Mouse (Mus musculus) regulatory T cell (primary cell): ENCODE measurements around the gene Galnt12.
"Not testable (repeated sequence)": the region's sequence is repeated elsewhere in the genome, so short reads cannot be mapped to it uniquely, and the experiment has no call there.

ENCODE experiments used
- in situ Hi-C: fragments of 300-600 bp; cut with MboI, MseI; formaldehyde crosslinking; loops from one replicate; pipeline ENCODE4 v1.15.1; 2025; ENCODE audit warnings: high pct_unique_total_duplicates

The Galnt12 gene

DNA sequence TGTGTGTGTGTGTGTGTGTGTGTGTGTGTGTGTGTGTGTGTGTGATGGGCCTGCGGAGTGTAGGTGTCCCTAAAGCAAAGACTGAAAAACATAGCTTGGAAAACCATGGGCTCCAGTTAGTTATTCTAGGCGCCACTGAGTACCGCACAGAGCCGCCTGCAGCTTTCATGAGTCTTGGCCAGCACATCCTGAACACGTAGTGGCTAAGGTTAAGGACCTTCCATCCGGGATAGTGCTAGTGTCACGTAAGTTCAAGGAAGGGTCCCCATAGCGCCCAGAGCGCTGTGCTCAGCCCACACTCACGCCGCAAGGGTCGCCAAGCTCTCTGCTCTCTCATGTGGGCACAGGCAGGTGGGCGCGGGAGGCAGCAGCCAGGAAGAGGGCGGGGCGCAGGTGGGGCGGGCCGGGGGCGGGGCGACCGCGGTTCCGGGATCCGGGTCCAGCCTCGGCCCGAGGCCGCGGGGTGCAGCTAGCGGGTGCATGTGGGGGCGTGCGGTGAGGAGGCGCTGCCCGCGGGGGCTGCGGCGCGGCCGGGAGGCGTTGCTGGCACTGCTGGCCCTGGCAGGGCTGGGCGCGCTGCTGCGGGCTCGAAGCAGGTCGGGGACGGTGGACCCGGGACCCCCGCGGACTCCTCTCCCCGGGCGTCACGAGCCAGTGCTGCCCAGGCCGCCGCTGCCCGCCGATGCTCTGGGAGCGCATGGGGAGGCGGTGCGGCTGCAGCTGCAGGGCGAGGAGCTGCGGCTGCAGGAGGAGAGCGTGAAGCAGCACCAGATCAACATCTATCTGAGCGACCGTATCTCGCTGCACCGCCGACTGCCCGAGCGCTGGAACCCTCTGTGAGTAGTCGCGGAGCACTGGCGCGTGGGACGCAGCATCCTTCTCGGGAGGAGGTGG, at the start of gene Galnt12:
Galnt12 (plus strand) TSS at position 417 of the 894 bp plus-strand sequence.
- in situ Hi-C loops = no loop called here

DNA sequence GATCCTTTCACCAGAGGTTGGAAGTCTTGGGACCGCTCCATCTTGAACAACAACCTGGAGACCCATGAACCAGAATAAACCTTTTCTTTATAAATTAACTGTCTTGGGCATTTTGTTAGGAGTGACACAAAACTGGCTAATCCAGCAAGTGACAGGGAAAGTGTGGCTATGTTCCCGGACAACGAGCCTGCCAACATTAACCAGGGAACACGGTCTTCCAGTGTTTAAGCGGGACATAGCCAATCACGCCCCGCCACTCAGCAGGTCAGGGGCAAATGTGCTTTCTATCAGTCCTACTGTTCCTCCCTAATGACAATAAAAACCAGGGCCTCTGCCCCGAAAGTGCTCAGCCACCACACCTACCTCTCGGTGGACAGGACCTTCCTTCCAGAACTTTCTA, 47.8 kb upstream of the Galnt12 start:
- in situ Hi-C loops = no loop called here

DNA sequence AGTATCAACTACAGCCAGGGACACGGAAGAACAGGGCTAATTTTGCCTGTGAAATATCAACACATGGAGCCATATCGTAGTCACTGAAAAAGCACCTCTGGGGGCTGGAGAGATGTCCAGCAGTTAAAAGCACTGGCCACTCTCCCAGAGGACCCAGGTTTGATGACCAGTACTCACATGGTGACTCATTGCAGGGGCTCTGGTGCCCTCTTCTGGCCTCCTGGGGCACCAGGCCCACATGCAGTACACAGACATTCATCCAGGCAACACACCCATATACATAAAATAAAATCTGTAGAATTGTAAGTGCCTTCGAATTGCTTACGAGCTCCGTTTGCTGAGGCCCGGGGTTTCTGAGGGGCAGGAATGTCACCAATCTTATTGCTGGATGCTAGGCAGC, 44.7 kb upstream of the Galnt12 start:
- in situ Hi-C loops = no loop called here

DNA sequence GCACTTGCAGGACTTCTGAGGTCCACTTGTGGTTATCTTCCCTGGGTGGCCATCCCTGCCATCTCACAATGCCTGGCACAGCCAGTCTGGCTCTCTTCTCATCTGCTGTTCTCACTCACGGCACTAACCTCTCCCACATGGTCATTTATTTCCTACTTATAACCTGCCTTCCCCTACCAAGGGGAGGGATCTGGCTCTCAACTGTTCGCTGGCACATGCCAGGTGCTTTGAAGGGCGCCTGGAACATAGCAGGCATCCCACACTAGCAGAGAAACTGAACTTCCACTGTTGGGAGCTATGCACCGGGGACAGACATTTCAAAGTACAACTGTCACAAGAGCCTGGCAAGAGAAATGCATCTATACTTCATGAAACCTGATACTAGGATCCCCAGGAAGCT, 43.9 kb upstream of the Galnt12 start:
- in situ Hi-C loops = no loop called here

DNA sequence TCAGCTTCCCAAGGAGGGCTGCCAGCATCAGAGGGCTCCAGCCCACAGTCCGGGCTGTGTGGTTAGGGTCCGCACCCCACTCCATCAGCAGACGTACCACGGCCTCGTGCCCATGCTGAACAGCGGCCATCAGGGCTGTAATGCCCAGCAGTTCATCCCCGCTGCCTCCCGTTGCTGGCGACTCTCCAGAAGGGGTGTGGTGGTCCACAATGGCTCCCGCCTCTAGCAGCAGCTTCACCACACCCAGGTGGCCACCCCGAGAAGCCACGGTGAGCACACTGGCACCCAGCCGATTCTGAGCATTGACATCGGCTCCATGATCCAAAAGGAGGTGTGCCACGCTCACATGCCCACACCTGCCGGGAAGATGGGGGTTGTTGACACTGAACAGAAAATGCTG, 42.5 kb upstream of the Galnt12 start:
- in situ Hi-C loops = no loop called here

DNA sequence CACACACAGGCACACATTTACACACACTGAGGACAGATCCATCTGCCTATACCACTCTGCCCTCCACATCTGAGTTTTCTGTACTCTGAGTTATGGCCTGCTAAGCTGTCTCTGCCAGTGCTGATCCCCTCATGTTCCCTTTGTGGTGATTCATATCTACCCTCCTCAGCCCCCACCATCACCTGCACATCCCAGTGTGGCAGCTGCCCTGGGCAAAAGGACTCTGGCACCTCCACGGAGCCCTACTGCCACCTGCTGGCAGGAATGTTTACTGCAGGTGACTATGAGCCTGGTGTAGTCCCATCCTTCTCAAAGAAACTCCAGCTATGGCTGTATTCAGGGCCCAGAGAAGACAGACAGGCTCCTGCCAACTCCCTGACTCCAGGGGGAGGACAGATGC, 41.5 kb upstream of the Galnt12 start:
- in situ Hi-C loops = no loop called here

DNA sequence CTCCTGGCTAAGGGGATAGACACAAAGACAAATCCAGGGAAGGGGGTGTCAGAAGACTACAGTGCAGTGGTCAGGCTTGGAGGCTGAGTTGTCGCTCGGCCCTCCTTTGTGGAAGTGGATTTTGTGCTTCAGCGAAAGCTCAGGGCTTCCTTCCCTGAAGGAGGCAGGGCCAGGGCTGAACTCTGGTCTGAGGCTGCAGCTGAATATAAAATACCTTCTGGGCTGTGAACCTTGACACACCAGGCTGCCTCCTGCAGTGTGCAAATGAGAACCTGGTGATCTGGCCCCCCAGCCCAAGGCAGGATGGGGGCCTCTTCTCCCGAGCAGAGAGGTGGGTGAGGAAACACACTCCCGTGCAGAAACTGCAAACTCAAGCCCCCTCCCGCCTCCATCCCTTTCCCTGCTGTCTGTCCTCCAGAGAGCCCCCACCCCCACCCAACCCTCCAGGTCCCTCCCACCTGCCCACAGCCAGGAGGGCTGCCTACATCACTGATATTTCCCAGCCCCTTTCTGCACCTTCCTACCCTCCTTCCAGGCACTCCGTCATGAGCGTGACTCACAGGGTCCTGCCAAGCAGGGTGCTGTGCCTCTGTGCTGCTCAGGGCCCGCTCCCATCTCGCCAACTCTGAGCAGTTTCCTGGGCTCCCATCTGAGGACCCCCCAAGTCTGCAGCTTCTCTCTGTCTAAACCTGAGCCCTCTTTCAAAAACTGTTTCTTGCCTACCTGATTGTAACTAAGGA, 40.9 kb upstream of the Galnt12 start:
- in situ Hi-C loops = no loop called here

DNA sequence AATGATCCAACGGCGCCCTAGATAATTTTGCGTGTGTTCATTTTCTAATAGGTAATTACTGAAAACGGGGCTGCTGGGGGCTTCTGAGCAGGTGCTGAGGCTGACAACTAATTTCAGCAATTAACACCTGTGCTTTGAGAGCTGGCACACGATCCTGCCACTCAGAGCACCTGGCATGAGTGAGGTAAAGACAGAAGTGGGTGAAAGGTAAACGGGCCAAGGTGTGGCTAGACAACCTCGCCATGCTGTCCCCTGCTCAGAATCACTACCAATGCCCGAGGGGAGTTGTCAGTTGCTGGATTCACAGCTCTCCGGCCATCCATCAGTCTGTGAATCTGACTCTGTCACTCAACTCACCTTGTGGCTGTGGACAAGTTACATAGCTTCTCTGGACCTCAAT, 39.8 kb upstream of the Galnt12 start:
- in situ Hi-C loops = no loop called here

DNA sequence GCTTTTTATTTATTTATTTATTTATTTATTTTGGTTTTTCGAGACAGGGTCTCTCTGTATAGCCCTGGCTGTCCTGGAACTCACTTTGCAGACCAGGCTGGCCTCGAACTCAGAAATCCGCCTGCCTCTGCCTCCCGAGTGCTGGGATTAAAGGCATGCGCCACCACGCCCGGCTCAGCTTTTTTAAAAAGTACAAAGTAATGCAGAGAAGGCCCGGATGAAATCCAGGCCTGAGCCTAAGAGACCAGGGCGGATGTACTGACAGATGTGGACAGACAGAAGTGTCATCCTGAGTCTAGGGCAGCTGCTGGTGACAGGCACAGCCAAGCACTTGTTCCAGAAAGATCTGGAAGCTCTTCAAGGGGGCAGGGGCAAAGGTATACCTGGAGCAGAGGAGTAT, 36.5 kb upstream of the Galnt12 start:
- in situ Hi-C loops = not testable (repeated sequence)

DNA sequence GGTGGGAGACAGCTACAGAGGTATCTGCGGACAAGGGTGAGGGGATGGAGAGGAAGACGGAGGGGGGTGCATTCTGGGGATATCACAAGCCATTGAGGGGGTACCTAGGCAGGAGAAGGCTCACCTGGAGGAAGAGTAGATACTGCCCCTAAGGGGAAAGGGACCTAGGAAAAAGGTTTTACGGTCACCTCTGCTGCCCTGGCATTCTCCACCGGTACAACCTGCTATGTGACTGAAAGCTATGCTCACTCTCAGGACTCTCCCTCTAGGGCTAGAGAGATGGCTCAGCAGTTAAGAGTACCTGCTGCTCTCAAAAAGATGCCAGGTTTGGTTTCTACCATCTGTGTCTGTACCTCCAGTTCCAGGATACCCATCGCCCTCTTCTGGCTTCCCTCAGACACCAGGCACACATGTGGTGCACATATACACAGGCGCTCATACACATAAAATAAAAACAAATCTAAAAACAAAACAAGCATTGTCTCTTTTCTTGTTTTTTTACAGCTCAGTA, 36.1 kb upstream of the Galnt12 start:
- in situ Hi-C loops = no loop called here

DNA sequence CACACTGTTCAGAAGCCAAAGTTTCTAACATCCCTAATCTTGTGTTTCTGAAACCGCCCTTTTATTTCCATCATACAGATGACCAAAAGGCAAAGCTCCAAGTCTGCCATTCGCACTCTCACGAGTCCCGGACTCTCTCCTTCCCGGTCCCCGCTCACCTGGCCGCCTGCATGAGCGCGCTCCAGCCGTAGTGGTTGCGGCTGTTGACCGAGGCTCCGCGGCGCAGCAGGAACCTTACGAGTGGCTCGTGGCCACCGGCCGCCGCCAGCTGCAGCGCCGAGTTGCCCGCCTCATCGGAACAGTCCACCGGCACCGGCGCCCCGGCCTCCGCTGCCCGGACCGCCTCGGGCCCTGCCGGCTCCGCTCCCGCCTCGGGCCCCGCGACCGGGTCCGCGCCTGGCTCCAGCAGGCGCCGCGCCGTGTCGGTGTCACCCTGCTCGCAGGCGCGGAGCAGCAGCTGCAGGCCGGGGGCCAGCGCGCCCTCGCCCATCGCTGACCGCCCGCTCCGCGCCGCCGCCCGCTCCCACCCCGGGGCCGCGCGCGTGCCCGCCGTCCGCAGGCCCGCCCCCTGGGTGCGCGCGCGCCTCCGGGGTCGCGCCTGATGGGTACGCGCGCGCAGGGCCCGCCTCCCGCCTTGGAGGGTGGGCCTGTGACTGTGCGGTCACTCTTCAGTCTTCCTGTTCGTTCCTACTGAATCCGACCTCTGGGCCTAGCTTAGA, 34.8 kb upstream of the Galnt12 start, which contains the start of gene Anks6:
Anks6 (minus strand) TSS at position 637 of the 719 bp plus-strand sequence.
- in situ Hi-C loops = no loop called here

DNA sequence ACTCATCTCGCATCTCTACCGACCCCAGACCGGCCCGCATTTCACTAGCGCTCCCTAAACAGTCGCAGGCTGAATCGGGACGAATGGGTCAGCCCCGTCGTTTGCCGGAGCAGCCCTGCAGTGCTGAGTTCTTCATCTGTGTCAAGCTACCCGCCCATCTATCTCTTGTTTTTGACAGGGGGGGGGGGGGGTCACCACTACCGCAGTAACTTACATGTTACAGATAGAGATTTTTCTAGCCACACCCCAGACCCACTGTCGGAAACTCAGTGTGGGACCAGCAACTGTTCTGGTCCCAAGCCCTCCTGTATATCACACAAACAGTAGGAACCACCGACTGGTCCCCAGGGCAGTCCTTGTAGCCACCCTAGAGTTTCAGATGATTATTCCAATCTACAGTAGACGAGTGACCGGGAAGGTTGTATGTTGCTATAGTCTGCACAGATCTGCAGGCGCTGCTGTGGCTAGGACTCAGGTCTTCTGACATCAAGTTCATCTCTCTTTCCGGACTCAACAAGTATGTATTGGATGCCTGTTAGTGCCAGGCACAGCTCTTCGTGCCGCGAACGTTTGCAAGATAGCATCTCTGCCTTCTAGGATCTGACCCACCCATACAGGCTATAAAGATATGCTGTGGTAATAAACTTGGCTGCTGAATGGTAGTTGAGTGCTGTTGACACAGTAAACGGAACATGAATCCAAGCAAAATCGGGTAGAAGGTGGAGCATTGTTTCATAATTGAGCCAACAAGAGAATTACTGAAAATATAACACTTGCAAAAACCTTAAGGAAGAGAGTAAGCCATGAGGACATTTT, 34.0 kb upstream of the Galnt12 start:
- in situ Hi-C loops = no loop called here

DNA sequence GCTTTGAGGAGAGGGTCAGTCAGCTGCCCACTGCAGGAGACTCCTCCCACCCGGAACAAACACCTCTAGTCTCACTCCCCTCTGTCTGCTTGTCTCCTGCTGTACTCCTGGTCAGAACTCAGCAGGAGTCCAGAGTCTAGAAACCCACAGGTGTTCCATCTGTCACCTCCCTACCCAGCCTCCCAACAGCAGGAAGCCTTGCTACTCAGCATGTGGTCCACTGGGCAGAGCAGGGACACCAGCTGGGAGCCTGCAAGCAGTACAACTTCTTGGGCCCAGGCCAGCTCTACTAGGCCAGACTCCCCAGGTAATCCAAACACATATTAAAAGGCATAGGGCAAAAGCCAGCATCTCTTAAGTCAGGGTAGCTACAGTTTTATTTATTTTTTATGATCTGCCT, 30.8 kb upstream of the Galnt12 start:
- in situ Hi-C loops = no loop called here

DNA sequence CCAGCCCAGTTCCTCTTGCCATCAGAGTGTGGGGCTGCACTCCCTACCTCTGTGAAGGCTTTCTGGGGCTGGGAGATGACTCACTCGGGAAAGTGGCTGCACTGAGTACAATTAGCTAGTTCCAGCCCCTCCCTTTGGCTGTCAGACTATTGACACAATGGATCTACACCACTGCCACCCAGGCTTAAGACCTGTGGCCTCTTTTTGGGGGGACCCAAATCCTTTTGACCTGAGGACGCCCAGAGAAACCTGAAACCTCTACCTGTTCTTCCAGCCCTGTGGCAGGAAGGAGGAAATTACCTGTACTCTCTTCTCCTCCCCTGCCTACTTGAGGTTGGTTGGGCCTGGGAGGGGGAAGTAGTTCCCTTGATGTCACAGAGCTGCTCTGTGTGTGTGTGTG, 16.7 kb upstream of the Galnt12 start:
- in situ Hi-C loops = no loop called here

DNA sequence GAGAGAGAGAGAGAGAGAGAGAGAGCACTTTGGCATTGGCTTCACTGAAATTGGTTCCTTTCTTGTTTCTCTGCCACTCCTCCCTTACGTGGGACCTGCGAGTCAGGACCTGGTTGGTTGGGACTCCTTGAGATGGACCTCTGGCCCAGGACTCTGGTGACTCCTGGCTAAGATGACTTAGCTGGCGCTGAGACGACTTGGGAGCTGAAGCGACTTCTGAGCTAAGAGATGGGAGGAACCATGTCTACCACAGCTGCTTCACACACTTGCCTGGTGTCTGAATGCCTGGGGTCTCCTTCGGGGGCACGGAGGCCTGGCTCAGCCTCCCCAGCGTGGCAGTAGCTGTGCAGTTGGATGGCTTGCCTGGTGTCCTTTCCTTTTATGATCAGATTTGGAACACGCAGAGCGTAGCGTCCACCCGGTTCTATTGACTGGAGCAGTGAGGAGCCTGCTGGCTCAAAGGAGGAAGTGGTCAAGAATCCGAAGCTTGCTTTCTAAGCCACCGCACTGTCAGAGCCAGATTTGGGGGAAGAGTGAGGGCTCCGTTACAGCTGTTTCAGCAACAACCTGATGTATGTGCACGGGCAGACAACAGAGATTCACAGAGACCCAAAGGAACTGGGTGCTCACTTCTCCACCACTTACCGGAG, 11.6 kb upstream of the Galnt12 start:
- in situ Hi-C loops = no loop called here

DNA sequence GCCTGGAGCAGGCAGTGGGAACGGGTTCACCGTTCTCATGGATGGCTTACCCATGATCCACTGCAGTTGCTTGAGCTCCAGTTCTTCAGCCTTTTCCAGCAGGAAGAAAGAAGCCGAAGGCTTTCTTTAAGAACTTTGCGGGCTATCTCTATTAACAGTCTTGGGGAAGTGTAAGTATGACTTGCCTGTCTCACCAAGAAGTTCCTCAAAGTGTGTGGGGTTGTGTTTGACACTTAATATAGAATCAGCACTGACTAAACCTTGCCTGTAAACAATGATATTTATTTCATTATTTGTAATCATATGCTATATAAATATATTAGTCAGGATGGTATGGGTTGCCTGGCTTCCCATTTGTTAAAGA, 11.1 kb upstream of the Galnt12 start:
- in situ Hi-C loops = no loop called here

DNA sequence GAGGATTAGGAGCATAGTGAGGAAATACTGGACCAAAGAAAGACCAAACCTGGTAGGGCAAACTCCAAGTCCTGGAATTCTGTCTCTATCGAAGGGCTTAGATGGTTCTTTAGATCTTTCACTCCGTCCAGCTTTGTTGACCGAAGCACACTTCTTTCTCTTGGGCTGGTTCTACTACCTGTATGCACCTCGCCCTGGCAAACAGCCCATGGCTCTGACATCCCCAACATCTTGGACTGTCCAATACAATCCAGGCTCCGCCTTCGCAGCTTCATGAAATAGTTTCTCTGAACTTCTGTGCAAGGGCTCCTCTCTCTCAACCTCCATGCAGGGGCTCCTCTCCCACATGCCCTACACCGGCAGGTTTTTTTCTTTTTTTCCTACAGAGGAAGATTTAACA, 7.9 kb upstream of the Galnt12 start:
- in situ Hi-C loops = no loop called here

DNA sequence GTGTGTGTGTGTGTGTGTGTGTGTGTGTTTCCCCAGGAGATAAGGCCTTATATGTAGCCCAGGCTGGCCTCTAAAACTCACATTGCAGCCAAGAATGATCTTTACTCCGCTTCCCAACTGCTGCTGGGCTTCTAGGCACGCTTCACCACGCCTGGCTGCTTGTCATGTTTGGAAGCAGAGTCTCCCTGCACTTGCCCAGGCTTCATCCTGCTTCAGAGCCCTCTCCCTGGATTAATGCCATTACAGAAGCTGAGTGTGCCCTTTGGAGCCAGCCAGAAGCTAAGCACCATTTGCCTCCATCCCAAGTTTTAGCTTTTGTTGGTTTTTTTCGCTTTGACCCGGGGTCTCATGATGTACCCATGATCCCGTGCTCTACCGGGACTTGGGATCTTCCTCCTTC, 3.0 kb upstream of the Galnt12 start:
- in situ Hi-C loops = no loop called here

DNA sequence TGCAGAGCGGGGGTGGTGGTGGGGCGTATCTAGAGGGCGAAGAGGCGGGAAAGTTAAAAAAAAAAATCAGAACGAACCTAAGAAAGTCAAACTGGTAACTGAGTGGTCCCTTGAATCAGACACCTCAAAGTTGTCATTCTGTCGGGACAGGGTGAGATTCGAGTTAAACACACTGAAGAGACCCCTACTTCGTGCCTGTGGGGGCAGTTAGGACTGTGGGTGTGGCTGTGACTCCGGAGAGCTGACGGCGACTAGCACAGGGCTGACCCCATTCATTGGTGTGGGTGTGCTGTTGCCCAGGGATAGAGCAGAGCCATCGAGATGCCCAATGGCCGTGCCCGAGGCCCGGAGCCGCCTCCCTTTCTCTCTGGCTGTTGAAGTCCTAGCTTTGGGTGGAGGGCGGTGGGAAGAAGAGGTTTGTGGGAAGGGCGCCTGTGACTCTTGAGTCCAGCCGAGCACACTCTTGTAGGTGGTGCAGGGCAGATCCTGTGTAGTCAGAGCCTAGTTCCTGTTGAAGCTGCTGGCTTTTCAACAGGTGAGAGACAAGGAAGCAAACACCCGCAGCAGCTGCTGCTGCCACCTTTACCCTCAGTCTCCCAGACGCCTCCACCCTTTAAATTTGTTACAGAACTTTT, 795 bp downstream of the Galnt12 start:
- in situ Hi-C loops = no loop called here

DNA sequence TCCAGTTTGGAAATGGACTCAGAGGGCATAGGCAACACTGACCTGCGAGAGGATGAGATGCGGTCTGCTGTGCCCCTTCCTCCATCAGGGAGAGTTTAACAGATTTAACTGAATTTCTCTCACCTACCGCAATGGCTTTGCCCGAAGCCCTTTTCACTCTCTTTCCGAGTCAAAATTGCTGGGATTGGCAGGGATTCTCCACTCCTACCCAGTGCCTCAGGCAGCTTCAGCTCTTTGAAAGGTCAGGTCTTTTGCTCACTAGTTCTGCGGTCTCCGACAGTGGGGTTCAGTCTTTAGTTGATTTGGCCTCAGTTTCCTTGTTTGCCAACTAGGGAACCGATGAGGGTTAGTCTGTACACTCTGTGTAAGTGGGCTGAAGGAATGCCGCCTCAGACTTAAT, 1.5 kb downstream of the Galnt12 start:
- in situ Hi-C loops = no loop called here
